Mouse (Mus musculus): ENCODE results near the gene Cmip.

DNA sequence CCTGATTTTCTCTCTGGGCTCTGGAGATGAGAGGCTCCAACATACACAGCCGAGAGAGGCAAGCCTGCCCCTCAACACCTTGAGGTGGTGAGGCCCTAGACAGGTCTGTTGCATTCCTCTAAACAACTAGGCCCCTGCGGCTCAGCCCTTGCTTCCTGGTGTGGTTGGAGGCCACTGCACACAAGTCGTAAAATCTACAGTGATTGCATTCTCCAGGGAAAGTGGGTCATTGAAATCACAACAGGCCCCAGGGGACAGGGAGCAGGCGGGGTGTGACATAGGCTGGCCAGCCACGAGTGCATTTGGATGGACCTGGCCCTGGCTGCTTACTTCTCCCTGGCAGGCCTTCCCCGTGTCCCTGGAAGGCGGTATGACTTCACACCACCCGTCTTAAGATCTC, 131.5 kb downstream of the Cmip start:
- TF ChIP-seq CTCF (conservative IDR thresholded peaks at IDR 0.05; ENCODE audit: insufficient read depth, insufficient read length, low read depth, low read length) (no peak), POLR2A (IDR thresholded peaks at IDR 0.05; ENCODE audit: low read depth, low read length) (no peak)
